Comparison of ENCODE assay signal across 8 mouse cellular contexts in genomic region chr12:16810525-16811431, GRCm38 (mm10). TPM values are rescaled to one million over a fixed set of nuclear protein-coding genes. Genes with fewer than 3 reads are reported as not detected.
A peak's percentile ranks its signal among the peaks of the same experiment; 100 is the strongest.
DNase-seq lines count a peak whose midpoint lies in the region; ATAC-seq lines count a peak whose summit lies in the region.

Gene E2f6 (plus strand): TSS chr12:16810963.

- DNase-seq in adrenal gland, adult (ENCODE audit: inconsistent age in 2 of 2, low spot score in 1 of 2) = peak; percentile 87 to 96
- peak; percentile 92 for DNase-seq in embryo, embryonic 10 days (ENCODE audit: low spot score)
- DNase-seq in gastrocnemius, postnatal 14 days = peak; percentile 82
- peak; percentile 67 to 90 for DNase-seq in left cerebral cortex, postnatal 10 days (ENCODE audit: extremely low spot score in 1 of 2, low spot score in 2 of 2)
- DNase-seq in right cerebral cortex, postnatal 10 days (ENCODE audit: low spot score in 2 of 2) = peak; percentile 85 to 89
- peak; percentile 81 for DNase-seq in urinary bladder, postnatal 25 days (ENCODE audit: low spot score)

- ATAC-seq in inflammation-experienced regulatory T-cells, adult 6 months = peak; percentile 76
- peak; percentile 71 for ATAC-seq in megakaryocyte progenitor cell, adult 5-6 weeks (replicated peaks; ENCODE audit: poor library complexity)

- intact Hi-C loops in gastrocnemius, postnatal 14 days (cut with DNase I; ENCODE audit: low total_unique reads) = loop anchor here (10.0 kb wide), 1 partner anchor 144 kb away; no protein-coding TSS in a partner anchor
- intact Hi-C loops in left cerebral cortex, postnatal 10 days (cut with DNase I) = loop anchor here (5.0 kb wide), 4 partner anchors 82 to 447 kb away; partner anchors contain the start of gene Rock2

RNA-seq across cellular contexts. Expression of gene E2f6, which starts in this region (rescaled TPM):
- total RNA-seq in gastrocnemius, postnatal 14 days (2021) = 10 to 100 TPM; 55.0 to 62.3 TPM
- polyA plus RNA-seq in inflammation-experienced regulatory T-cells, adult 6 months (2017; shearing (Covaris generic)) = 1 to 10 TPM; 3.0 to 5.1 (median 5.0) TPM
- 10 to 100 TPM; 22.0 to 22.8 TPM for total RNA-seq in left cerebral cortex, postnatal 10 days (2021)
- 51.7 and 60.3 TPM in 2 replicates for total RNA-seq in megakaryocyte progenitor cell, adult 5-6 weeks (2015)
- 49.2 and 49.9 TPM in 2 replicates for total RNA-seq in megakaryocyte progenitor cell, adult 5-6 weeks (2017)

Comparison
In these comparisons a context has a peak if more than half of its experiments do, and no peak if none do; other contexts are left out.
1. Peak in every context shown above with its lines: DNase-seq and ATAC-seq.